Mouse (Mus musculus) fat pad, adult 2 months (tissue): ENCODE measurements around the gene Tlr4.

Experiments used
- DNase-seq: peaks from one replicate; pipeline ENCODE4 v3.0.0-alpha.2; 2011; ENCODE audit warnings: low read depth, low spot score; ENCODE audit errors: extremely low read depth

Tlr4 gene

GRCm38 (mm10) chr4:66827463-66828162 is at the start of gene Tlr4:
Tlr4 (plus strand) TSS chr4:66827584.
- DNase-seq, result peak; percentile 21

GRCm38 (mm10) chr4:66794283-66794682 is 33.1 kb upstream of the Tlr4 start:
- no peak for DNase-seq

GRCm38 (mm10) chr4:66796683-66797082 is 30.7 kb upstream of the Tlr4 start:
- DNase-seq, result no peak

- DNase-seq, result no peak
Observed at GRCm38 (mm10) chr4:66804552-66805301, 22.7 kb upstream of the Tlr4 start.

- DNase-seq, result no peak
Observed at GRCm38 (mm10) chr4:66805747-66806146, 21.6 kb upstream of the Tlr4 start.

GRCm38 (mm10) chr4:66816364-66817026 is 10.9 kb upstream of the Tlr4 start:
- no peak for DNase-seq

GRCm38 (mm10) chr4:66821171-66821570 is 6.2 kb upstream of the Tlr4 start:
- no peak for DNase-seq

GRCm38 (mm10) chr4:66821764-66822163 is 5.6 kb upstream of the Tlr4 start:
- DNase-seq, result no peak

GRCm38 (mm10) chr4:66828163-66828668 is 832 bp downstream of the Tlr4 start:
- DNase-seq, result no peak

- DNase-seq, result no peak
Observed at GRCm38 (mm10) chr4:66828686-66829085, 1.3 kb downstream of the Tlr4 start.

GRCm38 (mm10) chr4:66838071-66838470 is 10.7 kb downstream of the Tlr4 start:
- DNase-seq, result no peak

- DNase-seq, result no peak
Observed at GRCm38 (mm10) chr4:66843255-66843654, 15.9 kb downstream of the Tlr4 start.

GRCm38 (mm10) chr4:66852011-66852410 is 24.6 kb downstream of the Tlr4 start:
- DNase-seq, result no peak

- no peak for DNase-seq
Observed at GRCm38 (mm10) chr4:66856992-66857391, 29.6 kb downstream of the Tlr4 start.

- no peak for DNase-seq
Observed at GRCm38 (mm10) chr4:66869919-66870318, 42.5 kb downstream of the Tlr4 start.

GRCm38 (mm10) chr4:66872026-66872425 is 44.6 kb downstream of the Tlr4 start:
- DNase-seq, result no peak

GRCm38 (mm10) chr4:66873342-66873741 is 46.0 kb downstream of the Tlr4 start:
- DNase-seq, result no peak

GRCm38 (mm10) chr4:66875751-66876150 is 48.4 kb downstream of the Tlr4 start:
- no peak for DNase-seq

- no peak for DNase-seq
Observed at GRCm38 (mm10) chr4:66877609-66878008, 50.2 kb downstream of the Tlr4 start.

- no peak for DNase-seq
Observed at GRCm38 (mm10) chr4:66881496-66881895, 54.1 kb downstream of the Tlr4 start.

GRCm38 (mm10) chr4:66883264-66883663 is 55.9 kb downstream of the Tlr4 start:
- DNase-seq, result no peak

- no peak for DNase-seq
Observed at GRCm38 (mm10) chr4:66894547-66894946, 67.2 kb downstream of the Tlr4 start.
